Mouse (Mus musculus) left cerebral cortex, postnatal 36 days (tissue): ENCODE measurements around the gene Dnase2b. TPM values are rescaled to one million over a fixed set of nuclear protein-coding genes. Genes with fewer than 3 reads are reported as not detected.

ENCODE experiments used
- DNase-seq, 2 experiments: peaks; one replicate each; pipeline ENCODE4 v3.0.0; 2021 to 2022; ENCODE audit warnings: low spot score in 2 of 2, mixed read lengths in 1 of 2
- intact Hi-C: fragments of 180-260 bp; cut with DNase I; formaldehyde crosslinking; loops from one replicate; pipeline ENCODE4 v1.15.1; 2025
- total RNA-seq, 2 experiments: library from RNA; stranded (reverse); gene quantifications; 2 replicates each; pipeline ENCODE4 v1.2.3; 2021

Gene Dnase2b
- not detected for total RNA-seq

DNA sequence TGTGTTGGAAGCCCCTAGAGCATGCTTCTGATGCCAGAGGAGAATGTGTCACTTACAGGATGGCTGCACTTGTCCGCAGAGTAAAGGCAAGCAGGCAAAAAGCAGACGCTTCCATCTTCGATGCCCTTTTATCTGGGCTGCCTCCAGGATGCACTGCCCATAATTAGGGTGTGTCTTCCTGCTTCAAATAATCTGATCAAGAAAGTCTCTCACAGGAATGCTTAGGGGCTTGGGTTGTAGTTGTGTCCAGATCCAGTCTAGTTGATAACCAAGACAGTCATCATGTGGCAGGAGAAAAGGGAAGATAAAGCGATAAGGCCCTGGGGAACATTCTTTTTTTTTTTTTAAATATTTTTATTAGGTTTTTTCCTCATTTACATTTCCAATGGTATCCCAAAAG, at the start of gene Dnase2b:
TSS of gene Dnase2b (minus strand) at position 101 of the 400 bp plus-strand sequence.
- intact Hi-C loops = no loop called here

DNA sequence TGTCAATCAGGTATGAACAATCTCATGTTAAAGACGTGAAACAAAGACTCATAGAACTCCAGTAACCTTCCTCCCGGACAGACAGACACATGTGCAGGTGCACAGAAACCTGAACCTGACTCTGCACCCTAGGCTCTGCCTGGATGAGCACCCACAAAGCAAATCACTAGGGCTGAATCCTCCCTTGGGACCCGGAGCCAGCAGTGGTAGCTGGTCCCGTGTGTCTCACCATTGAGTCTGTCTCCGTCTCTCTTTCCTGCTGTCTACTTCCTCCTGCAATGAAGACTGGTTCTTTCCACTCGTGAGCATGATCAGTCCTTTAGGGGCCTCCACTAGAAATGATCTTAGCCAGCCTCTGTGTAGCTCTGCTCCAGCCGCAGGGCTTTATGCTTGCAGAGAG, 46.5 kb upstream of the Dnase2b start:
- no peak for DNase-seq
- intact Hi-C loops = no loop called here

More for the DNA sequence above, at the start of gene Dnase2b:
- no peak for DNase-seq

DNA sequence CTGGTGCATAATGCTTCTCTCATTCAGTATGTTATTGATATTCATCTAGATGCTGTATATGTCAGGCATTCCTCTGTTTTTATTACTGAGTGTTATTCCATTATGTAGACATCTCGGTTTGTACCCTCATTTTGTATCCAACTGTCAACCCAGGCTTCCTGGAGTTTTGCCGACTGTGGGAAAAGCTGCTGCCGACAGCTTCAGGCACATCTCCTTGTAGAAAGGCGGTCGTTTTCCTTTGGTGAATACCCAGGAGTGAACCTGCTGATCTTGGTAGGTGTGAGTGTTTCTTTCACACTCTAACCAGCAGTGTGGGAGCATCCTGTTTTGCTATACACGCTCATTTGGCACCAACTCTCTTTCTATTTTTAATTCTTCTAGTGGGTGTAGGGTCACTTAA, 45.6 kb upstream of the Dnase2b start:
- DNase-seq = no peak
- intact Hi-C loops = no loop called here

- DNase-seq = no peak
- intact Hi-C loops = no loop called here
Measured at GRCm38 (mm10) chr3:146659321-146659720, 43.9 kb upstream of the Dnase2b start.

DNA sequence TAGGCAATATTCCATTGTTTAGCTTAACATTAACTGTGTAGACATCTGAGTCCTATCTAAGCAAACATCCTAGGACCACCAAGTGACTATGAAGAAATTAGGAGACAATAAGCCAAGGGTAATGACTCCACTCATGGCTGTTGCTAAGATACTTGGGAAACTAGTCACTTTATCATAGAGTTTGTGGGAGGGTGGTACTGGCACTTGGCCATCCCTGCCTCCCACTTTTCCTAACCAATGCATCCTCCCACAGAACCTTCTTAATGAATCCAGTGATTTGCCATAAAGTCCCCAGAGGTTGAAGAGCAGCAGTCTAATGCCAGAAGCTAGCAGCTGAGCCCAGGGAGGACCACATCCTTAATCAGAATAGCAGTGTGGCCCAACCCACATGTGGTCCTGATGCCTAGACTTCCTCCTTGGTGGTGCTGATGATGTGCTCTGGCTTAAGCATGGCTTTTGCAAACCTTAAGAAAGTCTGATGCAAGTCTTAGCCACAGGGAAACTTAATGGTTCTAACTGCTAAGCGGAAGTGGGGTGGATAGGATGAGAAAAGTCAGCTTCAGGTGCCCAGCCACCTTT, 42.8 kb upstream of the Dnase2b start:
- intact Hi-C loops = no loop called here
- no peak for DNase-seq

GRCm38 (mm10) chr3:146657433-146657832, 42.0 kb upstream of the Dnase2b start:
- no peak for DNase-seq
- intact Hi-C loops = no loop called here

DNA sequence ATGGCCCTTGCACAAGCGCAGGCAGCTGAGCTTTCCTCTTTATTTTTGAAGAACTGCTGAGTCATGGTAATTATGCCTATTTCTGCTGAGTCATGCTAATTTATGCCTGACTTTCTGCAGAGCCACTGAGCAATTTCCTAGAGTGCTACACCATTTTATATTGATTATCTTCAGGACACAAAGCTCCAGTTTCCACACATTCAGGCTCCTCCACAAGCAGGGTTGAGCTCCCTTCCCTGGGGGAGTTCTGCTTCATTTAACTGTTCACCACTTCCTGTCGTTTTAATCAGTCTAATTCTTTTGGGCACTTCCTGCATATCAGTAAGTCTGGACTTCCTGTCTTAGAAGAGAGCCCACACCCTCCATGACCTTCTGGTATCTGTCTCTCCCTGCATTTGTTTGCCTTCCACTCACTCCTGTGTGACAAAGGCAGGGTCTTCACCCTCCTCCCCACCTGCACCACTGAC, 39.7 kb upstream of the Dnase2b start:
- no peak for DNase-seq

GRCm38 (mm10) chr3:146653692-146654091, 38.3 kb upstream of the Dnase2b start:
- intact Hi-C loops = no loop called here
- DNase-seq = no peak

More for the DNA sequence above, 39.7 kb upstream of the Dnase2b start:
- intact Hi-C loops = no loop called here

- intact Hi-C loops = no loop called here
Measured at GRCm38 (mm10) chr3:146652431-146652830, 37.0 kb upstream of the Dnase2b start.

DNA sequence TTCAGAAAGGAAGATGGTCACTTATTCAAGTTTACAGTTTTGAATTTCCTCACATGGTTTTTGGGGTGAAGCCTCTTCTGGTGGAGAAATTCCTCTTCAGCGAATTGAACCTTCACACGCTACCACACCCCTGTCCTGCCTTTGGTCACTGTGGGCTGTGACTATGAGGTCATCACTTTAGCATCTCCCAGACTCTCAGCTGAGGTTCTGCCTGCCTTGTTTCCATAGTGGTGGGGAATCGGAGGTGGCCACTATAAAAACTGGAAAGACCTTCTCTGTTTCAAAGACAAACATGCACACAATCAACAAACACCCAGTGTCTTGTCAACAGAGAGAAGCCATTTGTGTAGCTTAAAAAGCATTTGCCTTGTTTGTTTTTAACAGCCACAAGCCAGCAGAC, 35.8 kb upstream of the Dnase2b start, which contains the start of gene 4930503B20Rik:
TSS of gene 4930503B20Rik (minus strand) at position 101 of the 400 bp plus-strand sequence.
- intact Hi-C loops = no loop called here

More at GRCm38 (mm10) chr3:146652431-146652830, 37.0 kb upstream of the Dnase2b start:
- no peak for DNase-seq

DNA sequence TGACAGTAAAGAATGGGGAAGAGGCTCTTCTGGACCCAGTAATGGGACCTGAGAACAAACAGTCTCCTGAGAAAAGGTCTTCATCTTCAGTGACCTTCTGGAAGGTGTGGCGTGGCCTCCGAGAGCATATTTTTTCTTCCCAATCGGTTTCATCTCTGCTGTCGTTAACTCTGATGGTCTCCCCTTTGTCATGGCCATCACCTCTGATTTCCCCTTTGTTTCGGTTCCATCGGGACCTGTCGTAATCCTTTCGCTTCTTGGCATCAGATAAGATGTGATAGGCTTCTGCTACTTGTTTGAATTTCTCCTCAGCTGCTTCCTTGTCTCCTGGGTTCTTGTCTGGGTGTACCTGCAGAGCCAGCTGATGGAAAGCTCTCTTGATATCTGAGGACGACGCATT, 35.3 kb upstream of the Dnase2b start:
- intact Hi-C loops = no loop called here
- no peak for DNase-seq

More for the DNA sequence above, 35.8 kb upstream of the Dnase2b start, which contains the start of gene 4930503B20Rik:
- no peak for DNase-seq

- DNase-seq = no peak
- intact Hi-C loops = no loop called here
Measured at GRCm38 (mm10) chr3:146649311-146649894, 34.0 kb upstream of the Dnase2b start.

DNA sequence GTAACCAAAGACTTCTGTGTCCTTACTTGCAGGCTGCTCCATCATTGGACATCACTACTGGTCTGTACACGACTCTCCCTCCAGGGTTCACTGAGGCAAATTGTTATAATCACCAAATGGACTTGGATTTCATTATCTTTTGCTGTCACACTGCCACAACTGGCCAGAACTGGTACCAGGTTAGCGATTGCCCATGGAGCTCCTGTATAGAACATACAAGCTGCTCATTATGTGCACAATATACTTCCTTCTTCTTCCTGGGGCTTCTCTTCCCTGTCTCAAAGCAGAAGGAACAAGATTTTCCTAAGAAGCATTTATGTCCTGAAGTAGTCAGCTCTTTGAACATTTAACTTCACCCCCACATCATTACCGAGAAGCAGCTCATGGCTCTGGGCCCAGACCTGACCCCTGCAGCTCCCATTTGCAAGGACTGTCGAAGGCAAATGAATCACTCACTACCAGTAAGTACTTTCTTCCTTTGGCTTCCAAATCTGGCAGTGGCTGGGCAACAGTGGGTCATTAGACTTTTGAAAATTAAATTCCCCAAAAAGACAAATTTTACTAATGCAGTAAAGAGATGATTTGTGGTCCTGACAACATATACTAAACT, 26.5 kb upstream of the Dnase2b start:
- no peak for DNase-seq
- intact Hi-C loops = no loop called here

DNA sequence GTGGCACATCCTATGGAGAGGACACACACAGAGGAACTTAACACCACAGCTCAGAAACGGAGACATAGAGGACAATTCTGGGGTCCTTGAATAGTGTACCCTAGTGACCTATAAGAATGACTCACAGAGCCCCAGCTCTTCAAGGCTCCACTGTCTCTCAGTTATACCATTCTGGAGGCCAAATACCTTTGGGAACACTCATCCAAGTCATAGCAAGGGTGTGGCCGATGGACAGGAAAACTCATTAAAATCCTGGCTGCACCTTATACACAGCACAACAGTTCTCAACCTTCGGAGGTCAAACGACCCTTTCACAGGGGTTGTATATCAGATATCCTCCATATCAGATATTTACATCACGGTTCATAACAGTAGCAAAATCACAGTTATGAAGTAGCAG, 17.1 kb upstream of the Dnase2b start:
- intact Hi-C loops = no loop called here
- no peak for DNase-seq

DNA sequence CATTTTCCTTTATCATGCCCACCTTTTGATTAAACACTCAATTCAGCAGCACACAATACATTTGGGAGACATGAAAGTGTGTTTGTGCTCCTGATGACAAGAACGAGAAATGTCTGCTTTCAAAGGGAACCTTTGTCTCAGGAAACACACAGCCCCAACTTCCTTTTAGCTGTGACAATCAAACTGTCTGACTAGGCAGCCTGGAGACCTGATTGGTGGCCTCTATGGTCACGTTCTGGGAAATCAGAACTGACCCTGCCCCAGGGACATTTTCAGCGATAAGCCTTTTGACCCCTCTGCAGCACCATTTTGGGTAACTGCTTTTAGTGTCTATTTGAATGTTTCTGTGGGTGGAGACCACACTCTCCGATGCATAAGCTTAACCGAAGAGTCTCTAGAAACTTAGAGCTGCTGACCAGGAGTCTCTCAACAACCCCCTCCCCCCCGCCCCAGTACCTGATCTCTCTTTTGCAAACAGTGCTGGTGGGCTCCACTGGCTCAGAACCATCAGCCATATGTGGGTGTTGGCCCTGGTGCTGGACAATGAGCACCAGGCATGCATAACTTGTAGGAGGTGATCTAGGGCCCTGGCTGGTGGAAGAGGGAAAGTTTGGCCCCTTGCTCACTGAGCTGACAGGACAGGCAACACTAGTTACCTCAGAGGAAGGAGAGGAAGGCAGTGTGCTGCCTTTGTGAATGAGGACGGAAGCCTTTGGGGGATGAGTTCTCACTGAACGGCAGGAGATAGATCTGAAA, 13.0 kb upstream of the Dnase2b start:
- DNase-seq = no peak
- intact Hi-C loops = loop anchor here (5.0 kb wide), 1 partner anchor 61 kb away; no protein-coding TSS in a partner anchor

- intact Hi-C loops = loop anchor here (5.0 kb wide), 1 partner anchor 58 kb away; no protein-coding TSS in a partner anchor
- DNase-seq = peak; percentile 30 to 44
Measured at GRCm38 (mm10) chr3:146625766-146626165, 10.4 kb upstream of the Dnase2b start.

GRCm38 (mm10) chr3:146621966-146622365, 6.6 kb upstream of the Dnase2b start:
- peak; percentile 50 to 67 for DNase-seq
- intact Hi-C loops = loop anchor here (2.0 to 5.0 kb wide), 4 partner anchors 63 to 277 kb away; partner anchors contain the start of gene Samd13

- intact Hi-C loops = loop anchor here (2.0 to 5.0 kb wide), 3 partner anchors 64 to 276 kb away; partner anchors contain the start of gene Samd13
- DNase-seq = peak; percentile 84 to 86
Measured at GRCm38 (mm10) chr3:146620555-146621249, 5.3 kb upstream of the Dnase2b start.

DNA sequence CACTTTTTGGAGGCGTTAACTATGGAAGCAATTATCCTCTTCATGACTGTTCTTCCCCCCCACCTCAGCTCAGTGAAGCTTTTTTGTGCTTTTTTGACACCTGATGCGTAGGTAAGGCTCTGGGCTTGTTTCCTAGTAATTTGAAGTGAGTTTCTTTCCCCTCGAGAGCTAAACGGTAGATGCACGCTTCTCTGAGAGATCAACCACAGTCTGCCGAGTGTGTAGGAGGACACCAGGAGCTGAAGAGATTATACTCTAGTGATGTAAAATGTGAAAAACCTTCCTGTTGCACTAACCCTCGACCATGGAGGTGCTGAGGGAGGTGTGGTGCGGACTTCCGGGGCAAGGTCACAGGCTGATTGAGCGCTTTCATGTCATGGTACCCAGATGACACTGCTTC, 4.7 kb upstream of the Dnase2b start:
- intact Hi-C loops = loop anchor here (2.0 to 5.0 kb wide), 3 partner anchors 65 to 275 kb away; partner anchors contain the start of gene Samd13
- DNase-seq = peak in 1 of 2 experiments; percentile 68
